Mouse (Mus musculus): Measurements from ENCODE around the gene Cyp1a2. TPM values are rescaled to one million over a fixed set of nuclear protein-coding genes. Genes with fewer than 3 reads are reported as not detected.

Cyp1a2 gene
- polyA plus RNA-seq, 1 experiment from 2014 or later: not detected

GRCm38 (mm10) chr9:57627892-57628291 is 55.6 kb downstream of the Cyp1a2 start:
- in situ Hi-C loops (cut with MboI; ENCODE audit: low pct_unique_long_range_greater_than_20kb): no loop called here

GRCm38 (mm10) chr9:57627191-57627590 is 56.3 kb downstream of the Cyp1a2 start:
- H3K27me3 ChIP-seq: no peaks in the 10 kb centered on the region
- ChIA-PET CTCF (no interaction called here), POLR2A (no interaction called here)
- DNase-seq (ENCODE audit: low read depth, low spot score) (no peak), ATAC-seq (no peak)
- no peak for TF ChIP-seq CTCF (IDR thresholded peaks at IDR 0.05)
- in situ Hi-C loops (cut with MboI; ENCODE audit: low pct_unique_long_range_greater_than_20kb): no loop called here

More at GRCm38 (mm10) chr9:57627892-57628291, 55.6 kb downstream of the Cyp1a2 start:
- CTCF ChIA-PET: interaction anchor here (1.9 kb wide), 1 partner anchor 28 kb away, joined by 9 read pairs; no protein-coding TSS in a partner anchor
- no peak for DNase-seq (ENCODE audit: low read depth, low spot score)
- H3K27me3 ChIP-seq: no peaks in the 10 kb centered on the region
- TF ChIP-seq CTCF (IDR thresholded peaks at IDR 0.05): no peak
- POLR2A ChIA-PET: no interaction called here
- ATAC-seq: no peak

Other genes starting within 250 kb of the Cyp1a2 start
- 35.2 TPM for gene Ppcdc, start 243.6 kb downstream of the Cyp1a2 start, polyA plus RNA-seq (2021)
- gene Scamp5, start 215.6 kb downstream of the Cyp1a2 start, polyA plus RNA-seq (2021): 73.0 TPM
- 0.39 TPM for gene Rpp25, start 179.7 kb downstream of the Cyp1a2 start, polyA plus RNA-seq (2021)
- 1,082 TPM for gene Cox5a, start 162.4 kb downstream of the Cyp1a2 start, polyA plus RNA-seq (2021)
- gene Fam219b, start 146.2 kb downstream of the Cyp1a2 start, polyA plus RNA-seq (2021): 10.2 TPM
- gene Mpi, start 130.9 kb downstream of the Cyp1a2 start, polyA plus RNA-seq (2021): 39.1 TPM
- 60.2 TPM for gene Scamp2, start 122.8 kb downstream of the Cyp1a2 start, polyA plus RNA-seq (2021)
- gene Ulk3, start 94.3 kb downstream of the Cyp1a2 start, polyA plus RNA-seq (2021): 30.7 TPM
- gene Cplx3, start 77.4 kb downstream of the Cyp1a2 start, polyA plus RNA-seq (2021): 0.72 TPM
- 0.09 TPM for gene Lman1l, start 62.9 kb downstream of the Cyp1a2 start, polyA plus RNA-seq (2021)
- 117 TPM for gene Csk, start 30.1 kb downstream of the Cyp1a2 start, polyA plus RNA-seq (2021)
- gene Cyp1a1, start 4.2 kb upstream of the Cyp1a2 start, polyA plus RNA-seq (2021): not detected
- gene Edc3, start 24.8 kb upstream of the Cyp1a2 start, polyA plus RNA-seq (2021): 14.3 TPM
- 75.6 TPM for gene Clk3, start 82.2 kb upstream of the Cyp1a2 start, polyA plus RNA-seq (2021)
- 2.9 TPM for gene Arid3b, start 153.1 kb upstream of the Cyp1a2 start, polyA plus RNA-seq (2021)
- 87.3 TPM for gene Ubl7, start 227.3 kb upstream of the Cyp1a2 start, polyA plus RNA-seq (2021)

All from Patski (cell line).